Mouse (Mus musculus): ENCODE data around the gene Arhgef15. TPM values are rescaled to one million over a fixed set of nuclear protein-coding genes. Genes with fewer than 3 reads are reported as not detected.
A peak's percentile ranks its signal among the peaks of the same experiment; 100 is the strongest.

Arhgef15 gene
- polyA plus RNA-seq, 1 experiment from 2014 or later, result 10.8 TPM

DNA sequence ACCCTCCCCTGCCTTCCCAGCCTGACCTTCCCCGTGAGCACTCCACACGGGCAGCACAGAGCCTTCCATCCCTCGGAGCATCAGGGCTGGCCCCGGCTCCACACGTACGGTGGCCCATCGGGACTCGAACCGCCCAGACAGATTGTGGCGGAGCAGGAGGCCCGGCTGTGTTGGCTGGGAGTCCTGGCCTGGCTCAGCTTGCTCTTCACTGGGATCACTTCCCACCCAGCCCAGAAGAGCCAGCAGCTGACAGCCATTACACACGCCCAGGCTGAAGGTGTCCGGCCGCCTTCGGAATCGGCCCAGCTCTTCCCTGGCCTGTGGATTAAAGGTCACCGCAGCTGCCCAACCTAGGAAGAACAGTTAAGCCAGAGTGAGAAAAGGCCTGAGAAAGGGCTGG is 31.1 kb upstream of the Arhgef15 start:
- 83% methylated on average over 17 of the region's 17 CpGs for WGBS
- Histone ChIP-seq H3K36me3 (ENCODE audit: control insufficient read depth, insufficient read depth, low read length) (peaks cover 78% of the 10 kb centered on the region), H3K4me2 (ENCODE audit: low read length) (no peak overlapping the region), H3K27ac (replicated peaks in 1 of 2; ENCODE audit: control insufficient read depth in 1 of 2, insufficient read depth in 1 of 2, low read depth in 2 of 2, low read length in 2 of 2) (no peak overlapping the region), H3K4me3 (ENCODE audit: control insufficient read depth in 1 of 2, insufficient read depth in 1 of 2, low read depth in 1 of 2, low read length in 2 of 2) (no peak overlapping the region), H3K9ac (ENCODE audit: low read length) (no peak overlapping the region), H3K4me1 (ENCODE audit: control insufficient read depth in 2 of 2, insufficient read depth in 2 of 2, low read length in 2 of 2) (no peaks in the 10 kb centered on the region), H3K9me3 (ENCODE audit: control insufficient read depth, low read length) (no peaks in the 10 kb centered on the region), H3K27me3 (ENCODE audit: control insufficient read depth, insufficient read depth, low read length) (no peaks in the 10 kb centered on the region)
- ATAC-seq (ENCODE audit: insufficient number of reproducible peaks, insufficient read depth, low FRiP score, low read depth), result no peak

DNA sequence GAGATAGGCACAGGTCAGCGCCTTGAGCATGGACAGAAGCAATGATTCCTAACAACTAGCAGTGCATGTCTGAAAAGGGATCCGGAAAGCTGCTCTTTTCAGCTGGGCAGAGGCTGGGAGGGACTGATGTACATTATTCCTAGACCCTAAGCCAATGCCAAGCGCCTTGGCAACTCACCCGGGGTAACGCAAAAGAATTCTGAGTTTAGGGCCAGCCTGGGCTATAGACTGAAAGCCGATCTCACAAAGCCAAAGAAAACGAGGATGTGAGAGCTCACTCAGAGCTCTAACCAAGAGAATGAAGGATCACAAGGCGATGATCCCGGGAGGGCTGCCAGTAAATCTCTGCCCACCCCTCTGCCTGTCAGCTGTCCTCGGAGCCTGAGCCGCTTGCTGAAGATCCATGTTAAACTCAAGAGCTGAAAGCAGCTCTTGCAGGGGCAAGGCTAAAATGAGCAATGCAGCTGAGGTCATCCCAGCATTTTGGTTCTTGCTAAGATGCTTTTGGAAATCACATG is 30.1 kb upstream of the Arhgef15 start:
- no peaks in the 10 kb centered on the region for H3K27me3 ChIP-seq (ENCODE audit: control insufficient read depth, insufficient read depth, low read length)
- ATAC-seq (ENCODE audit: insufficient number of reproducible peaks, insufficient read depth, low FRiP score, low read depth), result no peak
- H3K9me3 ChIP-seq (ENCODE audit: control insufficient read depth, low read length), result no peaks in the 10 kb centered on the region
- 86% methylated on average over 11 of the region's 11 CpGs for whole genome bisulfite sequencing
- H3K36me3 ChIP-seq (ENCODE audit: control insufficient read depth, insufficient read depth, low read length), result peaks cover 69% of the 10 kb centered on the region
- no peak overlapping the region for H3K4me2 ChIP-seq (ENCODE audit: low read length)
- no peak overlapping the region for H3K4me3 ChIP-seq (ENCODE audit: control insufficient read depth in 1 of 2, insufficient read depth in 1 of 2, low read depth in 1 of 2, low read length in 2 of 2)
- H3K9ac ChIP-seq (ENCODE audit: low read length), result no peak overlapping the region
- no peaks in the 10 kb centered on the region for H3K4me1 ChIP-seq (ENCODE audit: control insufficient read depth in 2 of 2, insufficient read depth in 2 of 2, low read length in 2 of 2)
- no peak overlapping the region for H3K27ac ChIP-seq (replicated peaks in 1 of 2; ENCODE audit: control insufficient read depth in 1 of 2, insufficient read depth in 1 of 2, low read depth in 2 of 2, low read length in 2 of 2)

DNA sequence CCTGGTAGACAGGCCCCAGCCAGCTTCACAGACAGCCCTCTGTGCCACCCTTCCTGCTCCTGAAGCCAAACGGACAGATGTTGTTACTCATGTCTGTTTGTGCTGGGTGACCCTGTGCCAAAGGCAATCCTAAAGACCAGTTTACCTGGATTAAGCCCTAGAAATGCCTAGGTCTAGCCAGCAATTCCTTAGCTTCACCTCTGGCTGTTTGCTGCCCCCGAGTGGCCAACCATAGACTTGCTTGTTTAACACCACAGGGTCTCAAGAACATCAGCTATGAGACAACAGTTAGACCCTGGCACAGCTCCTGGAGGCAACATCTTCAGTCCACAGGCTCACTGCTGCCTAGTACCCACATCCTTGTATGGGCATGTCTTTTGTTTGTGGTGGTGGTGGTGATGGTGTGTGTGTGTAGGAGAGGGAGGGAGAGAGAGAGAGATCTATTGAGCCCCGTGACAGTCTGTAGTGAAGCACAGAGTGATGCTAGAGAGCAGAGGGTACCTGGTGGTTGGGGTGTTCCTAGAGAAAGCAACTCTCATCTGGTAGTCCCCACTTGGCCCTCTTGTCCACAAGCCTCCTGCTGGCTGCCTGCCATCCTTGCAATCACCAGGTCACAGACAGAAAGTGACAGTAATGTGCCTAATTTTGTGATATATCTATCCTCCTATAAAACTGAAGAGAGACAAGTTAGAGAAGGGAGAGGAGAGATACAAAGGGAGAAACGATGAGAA is 25.5 kb upstream of the Arhgef15 start:
- Histone ChIP-seq H3K9me3 (ENCODE audit: control insufficient read depth, low read length) (no peaks in the 10 kb centered on the region), H3K4me2 (ENCODE audit: low read length) (no peak overlapping the region), H3K4me3 (ENCODE audit: control insufficient read depth in 1 of 2, insufficient read depth in 1 of 2, low read depth in 1 of 2, low read length in 2 of 2) (no peak overlapping the region), H3K27ac (replicated peaks in 1 of 2; ENCODE audit: control insufficient read depth in 1 of 2, insufficient read depth in 1 of 2, low read depth in 2 of 2, low read length in 2 of 2) (no peak overlapping the region), H3K9ac (ENCODE audit: low read length) (no peak overlapping the region; the same call in 1 of the 2 replicates), H3K27me3 (ENCODE audit: control insufficient read depth, insufficient read depth, low read length) (no peaks in the 10 kb centered on the region), H3K4me1 (ENCODE audit: control insufficient read depth in 2 of 2, insufficient read depth in 2 of 2, low read length in 2 of 2) (no peaks in the 10 kb centered on the region), H3K36me3 (ENCODE audit: control insufficient read depth, insufficient read depth, low read length) (peaks cover 23% of the 10 kb centered on the region)
- no peak for ATAC-seq (ENCODE audit: insufficient number of reproducible peaks, insufficient read depth, low FRiP score, low read depth)
- 29% methylated on average over 4 of the region's 4 CpGs for WGBS

DNA sequence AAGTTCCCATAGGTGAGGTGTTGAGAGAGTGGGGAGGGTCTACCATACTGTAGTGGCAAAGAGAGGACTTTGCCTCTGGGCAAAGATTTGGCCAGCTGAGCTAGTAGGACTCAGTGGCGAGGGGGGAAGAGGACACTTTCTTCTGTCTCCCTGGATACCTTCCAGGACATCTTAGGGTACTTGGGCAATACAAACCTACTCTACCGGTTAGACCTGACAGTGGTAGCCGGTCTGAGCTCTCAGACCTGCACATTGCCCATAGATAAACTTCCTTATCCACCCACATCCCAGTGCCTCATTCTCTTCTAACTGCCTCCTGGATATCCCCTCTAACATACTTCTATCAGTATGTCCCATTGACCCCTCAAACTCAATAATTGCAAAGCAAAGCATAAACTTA is 23.6 kb upstream of the Arhgef15 start:
- no peak for ATAC-seq (ENCODE audit: insufficient number of reproducible peaks, insufficient read depth, low FRiP score, low read depth)
- 69% methylated on average over 3 of the region's 3 CpGs for WGBS

DNA sequence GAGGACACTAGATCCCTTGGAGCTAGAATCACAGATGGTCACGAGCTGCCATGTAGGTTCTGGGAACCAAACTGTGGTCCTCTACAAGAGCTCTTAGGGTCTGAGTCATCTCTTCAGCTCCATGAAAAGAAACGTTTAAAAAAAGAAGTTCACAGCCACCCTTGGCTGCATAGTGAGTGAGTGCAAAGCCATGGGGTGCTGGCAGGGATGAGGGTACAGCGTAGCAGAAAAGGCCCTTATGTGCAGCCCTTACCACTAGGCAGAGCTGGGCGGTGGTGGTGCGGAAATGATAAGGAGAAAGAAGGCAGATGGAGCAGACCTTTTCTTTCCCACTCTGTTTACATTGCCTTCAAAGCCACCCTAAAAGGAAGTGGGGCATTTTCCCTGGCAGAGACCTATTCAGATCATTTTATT is 22.0 kb upstream of the Arhgef15 start:
- H3K27ac ChIP-seq (replicated peaks in 1 of 2; ENCODE audit: control insufficient read depth in 1 of 2, insufficient read depth in 1 of 2, low read depth in 2 of 2, low read length in 2 of 2), result no peak overlapping the region
- no peaks in the 10 kb centered on the region for H3K9me3 ChIP-seq (ENCODE audit: control insufficient read depth, low read length)
- no peak for ATAC-seq (ENCODE audit: insufficient number of reproducible peaks, insufficient read depth, low FRiP score, low read depth)
- no peaks in the 10 kb centered on the region for H3K4me1 ChIP-seq (ENCODE audit: control insufficient read depth in 2 of 2, insufficient read depth in 2 of 2, low read length in 2 of 2)
- H3K36me3 ChIP-seq (ENCODE audit: control insufficient read depth, insufficient read depth, low read length), result no peaks in the 10 kb centered on the region
- H3K4me2 ChIP-seq (ENCODE audit: low read length), result no peak overlapping the region
- WGBS, result 45% methylated on average over 5 of the region's 5 CpGs
- no peak overlapping the region for H3K4me3 ChIP-seq (ENCODE audit: control insufficient read depth in 1 of 2, insufficient read depth in 1 of 2, low read depth in 1 of 2, low read length in 2 of 2)
- no peaks in the 10 kb centered on the region for H3K27me3 ChIP-seq (ENCODE audit: control insufficient read depth, insufficient read depth, low read length)
- no peak overlapping the region for H3K9ac ChIP-seq (ENCODE audit: low read length)

More for the DNA sequence above, 23.6 kb upstream of the Arhgef15 start:
- Histone ChIP-seq H3K4me3 (ENCODE audit: control insufficient read depth in 1 of 2, insufficient read depth in 1 of 2, low read depth in 1 of 2, low read length in 2 of 2) (no peak overlapping the region), H3K4me2 (ENCODE audit: low read length) (no peak overlapping the region), H3K36me3 (ENCODE audit: control insufficient read depth, insufficient read depth, low read length) (peaks cover 6% of the 10 kb centered on the region), H3K4me1 (ENCODE audit: control insufficient read depth in 2 of 2, insufficient read depth in 2 of 2, low read length in 2 of 2) (no peaks in the 10 kb centered on the region), H3K9ac (ENCODE audit: low read length) (no peak overlapping the region), H3K9me3 (ENCODE audit: control insufficient read depth, low read length) (no peaks in the 10 kb centered on the region), H3K27me3 (ENCODE audit: control insufficient read depth, insufficient read depth, low read length) (no peaks in the 10 kb centered on the region), H3K27ac (replicated peaks in 1 of 2; ENCODE audit: control insufficient read depth in 1 of 2, insufficient read depth in 1 of 2, low read depth in 2 of 2, low read length in 2 of 2) (no peak overlapping the region)

DNA sequence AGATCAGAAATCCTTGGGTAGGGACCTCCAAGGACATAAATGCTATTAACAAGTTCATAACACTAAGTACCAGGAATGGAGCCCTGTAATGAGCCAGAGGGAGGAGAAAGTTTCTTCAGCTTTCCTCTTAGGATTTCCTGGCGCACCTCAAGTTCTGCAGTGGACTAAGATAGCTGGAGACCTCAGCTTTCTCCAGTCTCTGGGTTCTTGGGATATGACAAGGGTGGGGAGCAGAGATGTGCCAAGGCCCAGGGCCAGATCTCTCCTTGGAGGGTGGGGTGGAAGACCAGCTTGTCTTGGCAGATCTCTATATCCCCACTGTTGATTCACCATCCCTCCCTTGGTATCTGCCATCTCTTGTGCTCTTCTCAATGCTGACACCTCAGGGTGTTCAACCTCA is 18.3 kb upstream of the Arhgef15 start:
- no peaks in the 10 kb centered on the region for H3K9me3 ChIP-seq (ENCODE audit: control insufficient read depth, low read length)
- no peak overlapping the region for H3K4me3 ChIP-seq (ENCODE audit: control insufficient read depth in 1 of 2, insufficient read depth in 1 of 2, low read depth in 1 of 2, low read length in 2 of 2)
- 77% methylated on average over 1 of the region's 1 CpGs for WGBS
- no peak overlapping the region for H3K27ac ChIP-seq (replicated peaks in 1 of 2; ENCODE audit: control insufficient read depth in 1 of 2, insufficient read depth in 1 of 2, low read depth in 2 of 2, low read length in 2 of 2)
- peaks cover 20 to 24% of the 10 kb centered on the region in 2 experiments for H3K4me1 ChIP-seq (ENCODE audit: control insufficient read depth in 2 of 2, insufficient read depth in 2 of 2, low read length in 2 of 2)
- H3K36me3 ChIP-seq (ENCODE audit: control insufficient read depth, insufficient read depth, low read length), result no peaks in the 10 kb centered on the region
- no peak overlapping the region for H3K4me2 ChIP-seq (ENCODE audit: low read length)
- ATAC-seq (ENCODE audit: insufficient number of reproducible peaks, insufficient read depth, low FRiP score, low read depth), result no peak
- no peaks in the 10 kb centered on the region for H3K27me3 ChIP-seq (ENCODE audit: control insufficient read depth, insufficient read depth, low read length)
- H3K9ac ChIP-seq (ENCODE audit: low read length), result no peak overlapping the region

DNA sequence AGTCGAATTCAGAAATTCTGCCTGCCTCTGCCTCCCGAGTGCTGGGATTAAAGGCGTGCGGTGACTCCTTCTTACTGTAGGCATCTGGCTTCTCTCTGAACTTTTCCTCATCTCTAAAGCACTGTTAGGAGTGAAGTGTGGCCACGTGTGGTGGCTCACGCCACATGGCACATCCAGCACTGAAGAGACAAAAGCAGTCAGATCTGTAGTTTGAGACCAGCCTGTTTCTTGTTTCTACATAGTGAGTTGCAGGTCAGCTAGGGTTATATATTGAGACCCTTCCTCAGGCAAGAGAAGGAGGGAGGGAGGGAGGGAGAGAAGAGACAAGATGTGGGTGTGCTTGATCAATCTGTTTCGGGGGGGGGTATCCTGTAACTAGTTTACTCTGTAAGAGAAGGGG is 17.8 kb upstream of the Arhgef15 start, which contains the start of gene Rangrf:
TSS of gene Rangrf (minus strand) at position 101 of the 400 bp plus-strand sequence.
- Histone ChIP-seq H3K27me3 (ENCODE audit: control insufficient read depth, insufficient read depth, low read length) (no peaks in the 10 kb centered on the region), H3K27ac (replicated peaks in 1 of 2; ENCODE audit: control insufficient read depth in 1 of 2, insufficient read depth in 1 of 2, low read depth in 2 of 2, low read length in 2 of 2) (no peak within 1 kb of the TSS), H3K9me3 (ENCODE audit: control insufficient read depth, low read length) (no peaks in the 10 kb centered on the region), H3K4me1 (ENCODE audit: control insufficient read depth in 2 of 2, insufficient read depth in 2 of 2, low read length in 2 of 2) (peaks cover 26% of the 10 kb centered on the region in 2 experiments), H3K4me2 (ENCODE audit: low read length) (peak within 1 kb of the TSS; percentile 76), H3K4me3 (ENCODE audit: control insufficient read depth in 1 of 2, insufficient read depth in 1 of 2, low read depth in 1 of 2, low read length in 2 of 2) (peak within 1 kb of the TSS; percentile 48 to 61; a peak in 3 of 4 replicates), H3K36me3 (ENCODE audit: control insufficient read depth, insufficient read depth, low read length) (no peaks in the 10 kb centered on the region), H3K9ac (ENCODE audit: low read length) (peak within 1 kb of the TSS; percentile 60)
- ATAC-seq (ENCODE audit: insufficient number of reproducible peaks, insufficient read depth, low FRiP score, low read depth), result no peak
- 70% methylated on average over 7 of the region's 7 CpGs for WGBS
